Mouse (Mus musculus) brain, adult 2 months (tissue): ENCODE data around the gene Jmjd8.

Experiments
- DNase-seq: peaks from one replicate; pipeline ENCODE4 v3.0.0; 2011; ENCODE audit warnings: low read depth, low spot score

Jmjd8 gene

DNA sequence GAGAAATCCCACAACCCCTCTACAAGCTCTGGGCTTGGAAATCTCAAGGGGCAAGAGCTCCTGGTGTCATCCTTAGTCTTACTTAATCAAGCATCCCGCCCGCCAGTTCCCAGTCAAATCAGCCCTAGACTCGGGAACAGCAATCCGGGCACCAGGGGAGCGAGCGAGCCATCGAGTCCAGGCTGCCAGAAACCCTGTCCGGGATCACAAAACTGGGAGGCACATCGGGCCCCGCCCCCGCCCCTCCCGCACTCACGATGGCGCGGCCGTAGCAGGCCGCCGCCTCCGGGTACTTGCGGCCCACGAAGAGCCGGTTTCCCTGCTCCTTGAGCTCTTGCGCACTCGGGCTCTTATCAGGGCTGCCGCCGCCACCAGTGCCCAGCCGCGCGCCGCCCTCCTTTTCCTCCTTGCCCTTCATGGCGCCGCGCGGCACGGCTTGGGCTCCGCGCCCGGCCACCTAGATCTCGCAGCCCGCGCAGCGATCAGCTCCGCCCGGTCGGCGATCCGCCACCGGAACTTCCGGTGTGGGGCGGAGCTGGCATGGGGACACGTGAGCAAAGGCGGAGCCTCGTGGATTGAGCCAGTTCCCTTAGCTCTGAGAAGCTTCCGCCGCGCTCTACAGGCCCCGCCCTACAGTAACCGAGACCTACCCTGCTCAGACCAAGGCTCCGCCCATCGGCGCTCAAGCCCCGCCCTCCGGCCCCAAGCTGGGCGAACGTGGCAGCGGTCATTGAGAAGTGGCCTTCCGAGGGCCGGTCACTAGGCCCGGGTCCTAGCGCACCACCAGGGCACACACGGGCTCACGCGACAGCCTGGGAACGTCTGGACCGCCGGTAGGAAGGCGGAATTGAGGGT lies 4.0 kb downstream of the Jmjd8 start:
- DNase-seq: peak; percentile 100

GRCm38 (mm10) chr17:25833291-25833663 lies 4.6 kb downstream of the Jmjd8 start, which contains the start of gene Stub1:
Gene Stub1 (minus strand): TSS chr17:25833404.
- peak; percentile 96 for DNase-seq

DNA sequence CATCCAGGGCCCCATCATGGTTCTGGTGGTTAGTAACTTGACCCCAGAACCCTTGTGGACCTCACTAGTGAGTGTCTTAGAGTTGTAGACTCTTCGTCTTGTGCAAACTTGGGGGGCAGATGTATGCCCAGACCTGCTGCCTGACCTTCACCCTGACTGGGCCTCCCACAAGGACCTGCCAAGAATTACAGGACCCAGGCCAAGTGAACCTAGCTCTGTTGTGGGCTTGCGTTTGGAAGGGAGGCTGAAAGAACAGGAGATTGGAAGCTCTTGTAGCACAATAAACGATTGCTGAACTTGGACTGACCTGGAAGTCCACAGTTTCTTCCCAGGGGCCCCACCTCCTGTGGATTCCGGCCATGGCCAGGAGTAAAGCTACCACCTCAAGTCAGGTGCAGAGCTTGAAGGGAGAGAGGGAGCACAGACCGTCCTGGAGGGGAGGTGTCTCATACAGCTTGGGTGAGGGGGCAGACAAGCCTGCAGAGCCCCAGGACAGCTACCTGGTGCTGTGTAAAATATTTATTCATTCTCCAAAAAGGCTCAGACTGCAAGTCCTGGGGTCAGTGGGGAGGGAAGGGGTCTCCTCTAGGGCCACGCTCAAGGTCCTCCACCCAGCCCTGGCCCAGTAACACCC lies 5.4 kb downstream of the Jmjd8 start:
- DNase-seq: no peak

- DNase-seq: no peak
These were observed 6.0 kb downstream of the Jmjd8 start for GRCm38 (mm10) chr17:25834595-25835222.

- DNase-seq: no peak
These were observed 6.6 kb downstream of the Jmjd8 start for GRCm38 (mm10) chr17:25835301-25835700.

DNA sequence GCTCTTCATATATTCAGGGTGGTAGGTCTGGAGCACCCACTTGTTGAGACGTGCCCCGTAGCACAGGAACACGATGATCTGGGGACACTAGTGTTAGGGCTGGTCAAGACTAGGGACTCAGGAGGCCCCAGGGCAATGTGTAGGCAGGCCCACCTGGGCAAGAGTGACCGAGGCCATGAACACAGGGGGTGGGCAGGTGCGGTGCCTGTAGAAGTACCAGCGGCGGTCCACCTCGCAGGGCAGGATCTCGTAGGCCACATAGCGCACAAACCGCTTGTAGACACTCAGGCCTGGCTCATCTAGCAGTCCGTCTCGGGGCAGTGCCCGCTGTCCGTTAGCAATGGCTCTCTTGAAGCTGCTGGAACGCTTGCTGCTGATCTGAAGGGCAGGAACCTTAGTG lies 7.1 kb downstream of the Jmjd8 start:
- no peak for DNase-seq

GRCm38 (mm10) chr17:25836397-25837075 lies 7.9 kb downstream of the Jmjd8 start:
- peak; percentile 42 for DNase-seq

DNA sequence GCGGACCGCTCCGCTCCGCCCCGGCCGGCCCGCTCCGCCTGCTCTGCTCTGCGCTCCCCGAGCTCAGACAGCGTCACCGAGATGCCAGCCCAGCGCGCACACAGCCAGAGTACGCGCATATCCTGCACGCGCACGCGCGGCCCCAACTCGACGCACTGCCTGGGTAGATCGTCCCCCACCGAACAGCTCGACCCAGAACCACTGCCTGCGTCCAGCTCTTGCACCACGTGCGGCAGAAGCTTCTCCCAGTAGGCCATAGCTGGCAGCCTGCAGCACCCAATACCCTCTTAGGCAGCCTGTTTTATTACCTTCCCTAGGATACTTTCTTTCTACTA lies 8.4 kb downstream of the Jmjd8 start, which contains the start of gene Rhbdl1:
TSS of gene Rhbdl1 (minus strand) at position 220 of the 335 bp plus-strand sequence.
- DNase-seq: peak; percentile 96

DNA sequence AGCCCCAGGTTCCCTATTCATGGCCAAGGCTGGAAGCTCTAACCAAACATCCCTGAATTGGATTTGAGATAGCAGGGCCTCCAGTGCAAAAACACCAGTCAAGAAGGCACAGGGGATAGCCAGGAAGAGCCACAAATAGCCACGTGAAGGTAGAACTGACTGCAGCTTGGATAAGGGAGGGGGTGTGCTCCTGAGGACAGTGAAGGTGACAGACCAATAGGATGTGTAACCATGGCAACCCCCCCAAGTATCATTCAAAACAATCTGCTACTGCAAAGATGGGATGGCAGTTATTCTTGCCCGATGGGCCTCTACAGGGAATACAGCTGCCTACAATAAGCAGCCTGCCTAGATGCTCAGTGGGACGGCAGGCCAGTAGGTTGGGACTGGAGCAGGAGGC lies 8.9 kb downstream of the Jmjd8 start:
- peak; percentile 67 for DNase-seq

DNA sequence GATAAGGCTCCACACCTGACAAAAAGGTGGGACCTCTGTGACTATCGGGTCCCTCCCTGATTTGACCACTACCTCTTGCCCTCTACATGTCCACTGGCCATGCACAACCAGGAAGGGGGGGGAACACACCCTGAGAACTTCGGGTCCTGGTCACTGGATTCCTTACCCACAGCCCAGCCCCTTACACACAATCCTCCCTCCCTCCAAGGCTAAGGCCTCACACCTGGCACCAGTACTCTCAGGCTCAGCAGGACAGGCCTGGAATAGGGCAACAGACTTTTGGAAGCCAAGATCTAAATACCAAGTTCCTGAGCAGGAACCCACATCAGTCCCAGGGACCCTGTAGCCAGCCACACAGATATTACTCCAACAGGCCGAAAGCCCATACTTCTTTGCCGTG lies 10.2 kb downstream of the Jmjd8 start:
- no peak for DNase-seq

- no peak for DNase-seq
These were observed 11.0 kb downstream of the Jmjd8 start for GRCm38 (mm10) chr17:25839455-25840235.

DNA sequence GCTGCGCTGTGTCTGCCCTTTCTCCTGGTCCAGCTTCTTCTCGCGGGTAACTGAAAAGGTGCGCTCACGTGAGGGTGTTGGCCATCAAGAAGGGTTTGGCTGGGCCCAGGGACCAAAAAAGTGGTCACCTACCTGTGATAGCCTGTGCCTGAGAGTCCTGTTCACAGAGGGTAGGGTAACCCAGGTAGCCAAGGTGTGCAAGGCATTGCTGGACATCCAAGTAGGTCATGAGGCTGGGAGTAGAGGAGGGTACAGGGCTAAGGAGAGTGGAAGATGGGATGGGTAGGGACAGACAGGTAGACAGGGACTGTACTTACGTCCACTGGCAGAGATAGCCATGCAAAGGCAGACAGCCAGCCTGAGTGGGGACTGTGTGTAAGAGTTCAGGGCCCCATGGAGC lies 11.9 kb downstream of the Jmjd8 start:
- DNase-seq: no peak

GRCm38 (mm10) chr17:25841117-25841880 lies 12.6 kb downstream of the Jmjd8 start, which contains the start of gene Gm20683:
Gene Gm20683 (minus strand): TSS chr17:25841763.
- no peak for DNase-seq

- no peak for DNase-seq
These were observed 13.8 kb downstream of the Jmjd8 start for GRCm38 (mm10) chr17:25842509-25842908.

DNA sequence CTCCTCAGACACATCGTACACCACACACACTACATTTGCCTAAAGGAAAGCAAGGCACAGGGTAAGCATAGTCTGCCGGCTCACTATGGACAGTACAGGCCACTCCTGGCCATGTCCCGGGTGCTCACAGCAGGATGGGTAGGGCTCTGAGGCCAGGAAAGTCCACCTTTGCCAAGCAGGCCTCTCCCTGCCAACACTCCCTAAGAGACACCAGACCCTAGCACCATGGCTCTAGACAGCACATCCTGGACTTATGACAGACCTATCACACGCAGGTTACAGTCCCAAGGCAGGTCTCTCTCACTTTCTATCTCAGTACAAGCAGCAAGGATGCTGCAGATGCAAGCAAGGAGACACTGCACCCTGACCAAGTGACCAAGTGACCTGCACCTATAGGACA lies 14.5 kb downstream of the Jmjd8 start:
- no peak for DNase-seq

DNA sequence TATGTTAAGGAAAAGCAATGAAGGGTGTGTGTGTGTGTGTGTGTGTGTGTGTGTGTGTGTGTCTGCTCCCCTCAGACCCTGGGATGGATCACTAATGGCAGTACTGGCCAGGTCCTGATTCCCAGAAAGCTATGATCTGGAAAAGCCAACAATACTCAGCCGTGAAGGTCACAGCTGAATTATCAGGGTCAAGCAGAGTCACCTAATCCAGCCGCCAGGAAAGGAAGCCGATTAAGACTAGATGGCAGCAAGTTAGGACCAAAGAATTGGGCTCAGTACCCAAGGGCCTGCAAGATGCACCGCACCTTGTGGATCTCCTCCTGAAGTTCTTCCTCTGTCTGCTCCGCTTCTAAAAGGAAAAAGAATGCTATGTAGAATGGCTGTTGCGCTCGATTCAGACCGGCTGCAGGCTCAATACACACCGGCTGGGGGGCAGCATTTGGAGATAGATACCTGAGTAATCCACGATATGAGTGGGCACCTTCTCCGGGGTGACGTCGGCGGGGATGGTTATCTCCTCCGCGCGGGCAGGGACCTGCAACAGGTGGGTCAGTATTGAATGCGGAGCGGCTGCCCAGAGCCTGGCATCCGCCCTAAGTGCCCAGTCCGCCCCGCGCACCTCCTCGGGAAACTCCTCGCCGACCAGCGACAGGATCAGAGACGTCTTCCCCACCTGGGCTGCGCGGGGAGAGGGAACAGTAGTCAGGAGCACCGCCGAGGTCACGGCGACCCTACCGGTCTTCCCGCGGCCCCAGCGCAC lies 15.1 kb downstream of the Jmjd8 start:
- no peak for DNase-seq

- DNase-seq: peak; percentile 97
These were observed 15.8 kb downstream of the Jmjd8 start, which contains the start of gene Rhot2 for GRCm38 (mm10) chr17:25844396-25844901. Gene Rhot2 (minus strand): TSS chr17:25844851.

DNA sequence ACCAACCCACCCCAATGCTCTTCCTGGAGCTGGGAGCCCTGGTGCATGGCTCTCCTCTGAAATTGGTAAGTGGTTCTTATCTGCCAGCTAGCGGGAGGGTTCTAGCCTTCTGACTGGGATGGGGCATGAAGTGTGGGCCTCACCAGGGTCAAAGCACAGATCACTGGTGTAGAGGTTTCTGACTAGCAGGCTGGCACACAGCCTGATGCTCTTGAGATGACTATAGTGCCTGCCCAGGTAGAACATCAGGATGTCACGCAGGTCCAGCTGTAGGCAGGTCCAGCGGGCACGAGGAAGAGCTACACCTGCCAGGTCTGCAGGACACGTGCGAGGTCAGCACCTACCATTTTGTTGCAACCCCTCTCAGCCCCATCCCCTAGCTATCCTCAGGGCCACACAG lies 31.6 kb downstream of the Jmjd8 start:
- no peak for DNase-seq
